Mouse (Mus musculus) embryo, embryonic 10.5 days (tissue): ENCODE results near the gene Ang2.

Source experiments
- DNase-seq: peaks from one replicate; pipeline ENCODE4 v3.0.0-alpha.2; 2015; ENCODE audit warnings: low spot score

The Ang2 gene

DNA sequence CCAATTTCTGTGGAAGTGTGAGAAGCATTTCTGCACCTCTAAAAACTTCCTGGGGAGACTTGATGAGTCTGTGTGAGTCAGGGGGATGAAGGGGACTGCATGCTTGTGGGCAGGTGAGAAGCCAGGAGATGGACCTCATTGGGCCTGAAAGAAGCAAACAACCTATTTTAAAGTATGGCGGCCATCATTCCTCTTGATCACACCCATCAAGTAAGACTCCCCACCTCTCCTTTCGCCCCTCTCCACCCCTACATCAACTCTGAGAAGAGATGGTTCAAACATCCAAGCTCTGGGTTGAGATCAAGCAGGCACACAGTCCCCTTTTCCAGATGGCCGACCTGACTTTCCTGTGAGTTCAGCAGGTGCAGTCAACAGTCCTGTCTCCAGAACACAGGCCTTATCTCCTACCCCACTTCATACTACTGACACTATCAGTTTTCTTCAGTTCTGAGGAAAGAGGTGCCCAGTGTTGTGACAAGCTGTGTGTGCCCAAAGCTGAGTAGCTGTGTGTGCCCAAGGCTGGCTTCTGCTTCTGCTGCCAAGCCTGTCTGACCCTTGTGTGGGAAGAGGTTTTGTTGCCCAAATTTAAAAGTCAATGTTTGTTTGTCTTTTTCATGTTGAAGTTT lies 48.6 kb downstream of the Ang2 start:
- DNase-seq, result no peak

DNA sequence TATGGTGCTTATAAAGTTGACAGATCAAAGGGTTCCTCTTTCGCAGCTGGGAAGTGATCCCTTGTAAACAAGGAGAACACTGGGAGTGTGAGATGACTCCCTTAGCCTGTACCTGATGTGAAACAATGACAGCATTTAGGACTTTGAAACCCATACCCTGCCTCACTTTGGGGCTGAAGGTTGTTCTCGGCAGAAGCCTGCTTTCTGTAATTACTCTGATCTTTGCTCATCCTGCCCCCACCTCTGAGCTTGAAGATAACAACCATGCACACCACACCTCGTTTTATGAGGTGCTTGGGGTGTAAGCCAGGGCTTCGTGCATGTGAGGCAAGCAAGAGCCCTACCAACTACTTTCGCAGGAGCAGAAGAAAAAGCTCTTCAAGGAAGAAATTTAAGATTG lies 49.8 kb downstream of the Ang2 start:
- no peak for DNase-seq

DNA sequence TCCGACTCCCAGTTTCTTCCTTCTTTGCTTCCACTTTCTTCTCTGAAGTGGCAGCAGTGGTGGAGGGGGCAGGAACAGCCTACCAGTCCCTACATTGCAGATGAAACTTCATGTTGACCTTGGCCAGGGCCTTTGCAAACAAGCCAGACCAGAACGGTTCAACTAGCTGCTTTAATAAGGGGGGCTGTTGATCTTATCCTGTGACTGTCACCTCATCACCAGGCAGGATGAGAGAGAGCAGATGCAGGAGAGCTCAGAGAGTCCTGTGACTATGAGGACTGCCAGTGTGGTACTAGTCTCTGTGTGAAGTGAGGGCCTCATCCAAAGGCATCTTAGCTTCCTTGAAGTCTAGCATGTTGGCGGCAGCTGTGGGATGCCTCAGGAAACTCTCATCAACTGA lies 50.9 kb downstream of the Ang2 start:
- no peak for DNase-seq

DNA sequence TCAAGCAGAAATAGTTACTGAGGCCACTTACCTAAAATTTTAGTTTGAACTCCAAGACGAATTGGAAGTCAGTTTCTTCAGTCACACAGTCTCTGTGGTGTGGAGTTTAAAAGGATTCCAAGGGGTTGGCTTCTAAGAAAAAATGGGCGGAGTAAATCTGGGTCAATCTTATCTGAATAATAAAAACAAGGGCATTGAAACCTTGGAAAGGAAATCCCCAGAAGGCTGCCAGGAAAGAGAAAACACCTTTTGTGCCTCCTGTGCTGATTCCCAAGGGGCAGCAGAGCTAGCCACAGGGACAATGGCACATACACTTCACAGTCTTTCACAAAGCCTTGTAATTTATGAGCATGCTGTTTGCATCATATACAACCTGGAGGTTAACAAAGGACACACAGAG lies 52.3 kb downstream of the Ang2 start, which contains the start of gene Rnase1:
Gene Rnase1, minus strand, starts transcription at position 101 of the 400 bp plus-strand sequence.
- no peak for DNase-seq

DNA sequence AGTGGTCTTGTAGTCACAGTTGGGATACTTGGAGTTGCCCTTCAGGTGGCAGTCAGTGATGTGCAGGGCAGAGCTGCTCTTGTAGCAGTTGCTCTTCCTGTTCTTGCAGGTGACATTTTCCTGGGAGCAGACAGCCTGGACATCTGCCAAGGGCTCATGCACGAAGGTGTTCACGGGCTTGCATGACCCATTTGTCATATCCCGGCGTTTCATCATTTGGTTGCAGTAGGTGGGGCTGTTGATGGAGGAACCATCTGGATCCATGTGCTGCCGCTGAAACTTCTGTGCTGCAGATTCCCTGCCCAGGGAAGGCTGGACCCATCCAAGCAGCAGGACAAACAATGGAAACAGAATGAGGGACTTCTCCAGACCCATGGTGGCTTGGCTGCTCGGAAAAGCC lies 53.4 kb downstream of the Ang2 start:
- DNase-seq, result no peak
